In genomic region chr1:112452390-112452789, GRCm38 (mm10) we compare ENCODE assay signal across 17 mouse cellular contexts.
DNase-seq lines count a peak whose midpoint lies in the region; ATAC-seq and TF ChIP-seq lines count a peak whose summit lies in the region.
"Had no signal": no experiment of that assay in that cellular context is flagged by ENCODE, and none has a peak within 500 bp of the region (broad histone marks: within the 10 kb centered on the region; RNA-seq: fewer than 3 reads in every experiment).

No protein-coding gene starts in this region.

- TF ChIP-seq CTCF in layer of hippocampus, adult 2 months (conservative IDR thresholded peaks at IDR 0.05) = peak; percentile 56
- no peak for TF ChIP-seq CTCF in ES-Bruce4 (IDR thresholded peaks at IDR 0.05; ENCODE audit: low read depth, low read length)
- peak; percentile 26; the same call in 1 of the 2 replicates for TF ChIP-seq CTCF in cortical plate, adult 2 months (IDR thresholded peaks at IDR 0.05; ENCODE audit: extremely low read depth, insufficient read depth, low read length)

- no peaks in the 10 kb centered on the region for H3K27me3 ChIP-seq in ES-Bruce4 (ENCODE audit: control insufficient read depth, insufficient read depth, low read length, poor library complexity, severe bottlenecking)
- H3K27me3 ChIP-seq in heart, embryonic 12.5 days (replicated peaks) = no peaks in the 10 kb centered on the region
- H3K27me3 ChIP-seq: embryonic facial prominence, embryonic 15.5 days; forebrain, embryonic 15.5 days; intestine, embryonic 15.5 days had no signal

- H3K9ac ChIP-seq in ES-Bruce4 (ENCODE audit: low read depth, poor library complexity, severe bottlenecking) = no peak overlapping the region
- H3K9ac ChIP-seq in heart, embryonic 12.5 days = no peak overlapping the region
- H3K9ac ChIP-seq: embryonic facial prominence, embryonic 15.5 days; forebrain, embryonic 15.5 days; intestine, embryonic 15.5 days had no signal

- peaks cover 4% of the 10 kb centered on the region; the same call in 1 of the 2 replicates for H3K9me3 ChIP-seq in ES-Bruce4 (replicated peaks; ENCODE audit: control insufficient read depth, insufficient read depth, low read length, poor library complexity, severe bottlenecking)
- H3K9me3 ChIP-seq in heart, embryonic 12.5 days (replicated peaks) = no peaks in the 10 kb centered on the region
- H3K9me3 ChIP-seq: embryonic facial prominence, embryonic 15.5 days; forebrain, embryonic 15.5 days; intestine, embryonic 15.5 days had no signal

- H3K4me1 ChIP-seq in ES-Bruce4 (ENCODE audit: control insufficient read depth, insufficient read depth, low read length) = no peaks in the 10 kb centered on the region
- H3K4me1 ChIP-seq in cortical plate, adult 2 months (ENCODE audit: control insufficient read depth, insufficient read depth, low read length) = no peaks in the 10 kb centered on the region
- no peaks in the 10 kb centered on the region for H3K4me1 ChIP-seq in heart, embryonic 12.5 days (replicated peaks)
- H3K4me1 ChIP-seq: embryonic facial prominence, embryonic 15.5 days; forebrain, embryonic 15.5 days; intestine, embryonic 15.5 days had no signal

- H3K4me2 ChIP-seq in heart, embryonic 12.5 days = no peak overlapping the region
- H3K4me2 ChIP-seq: embryonic facial prominence, embryonic 15.5 days; forebrain, embryonic 15.5 days; heart, embryonic 11.5 days; intestine, embryonic 15.5 days had no signal

- TF ChIP-seq EP300 in ES-Bruce4 (IDR thresholded peaks at IDR 0.05; ENCODE audit: insufficient read depth, low read depth, low read length) = no peak

- no peak for ATAC-seq in heart, embryonic 12.5 days (ENCODE audit: insufficient number of reproducible peaks, low FRiP score)
- ATAC-seq: intestine, embryonic 15.5 days; lung, postnatal 0 days had no signal

- H3K36me3 ChIP-seq in ES-Bruce4 (ENCODE audit: control insufficient read depth, insufficient read depth, low read length, poor library complexity, severe bottlenecking) = no peaks in the 10 kb centered on the region
- H3K36me3 ChIP-seq in heart, embryonic 12.5 days = no peaks in the 10 kb centered on the region
- H3K36me3 ChIP-seq: embryonic facial prominence, embryonic 15.5 days; forebrain, embryonic 15.5 days; G1E; intestine, embryonic 15.5 days had no signal

- H3K4me3 ChIP-seq in layer of hippocampus, adult 2 months = no peak overlapping the region
- H3K4me3 ChIP-seq in ES-Bruce4 (ENCODE audit: low read depth, low read length) = no peak overlapping the region
- H3K4me3 ChIP-seq in cortical plate, adult 2 months (ENCODE audit: insufficient read depth, low read length) = no peak overlapping the region
- H3K4me3 ChIP-seq in heart, embryonic 12.5 days = no peak overlapping the region
- H3K4me3 ChIP-seq: embryonic facial prominence, embryonic 15.5 days; forebrain, embryonic 15.5 days; intestine, embryonic 15.5 days had no signal

- peak; percentile 26 for DNase-seq in cerebellum, postnatal 10 days
- no peak for DNase-seq in cerebellum, adult 11 months
- no peak for DNase-seq in layer of hippocampus, adult 2 months (ENCODE audit: low spot score in 2 of 2)
- DNase-seq in layer of hippocampus, adult 11-12 months (ENCODE audit: low spot score) = no peak
- no peak for DNase-seq in right cerebral cortex, postnatal 4 days
- DNase-seq: gastrocnemius, postnatal 25 days; heart, postnatal 4 days; kidney, postnatal 4 days had no signal

- TF ChIP-seq POLR2A in ES-Bruce4 (IDR thresholded peaks at IDR 0.05; ENCODE audit: insufficient read depth, low read length) = no peak
- no peak for TF ChIP-seq POLR2A in cortical plate, adult 2 months (IDR thresholded peaks at IDR 0.05; ENCODE audit: extremely low read depth, insufficient read depth, low read length)

- H3K27ac ChIP-seq in layer of hippocampus, adult 2 months = no peak overlapping the region
- 0 out of 2 replicates have a peak overlapping the region, but pooled peaks have one; percentile 38 for H3K27ac ChIP-seq in ES-Bruce4 (ENCODE audit: insufficient read depth, low read length)
- H3K27ac ChIP-seq in cortical plate, adult 2 months (ENCODE audit: insufficient read depth, low read length) = no peak overlapping the region
- H3K27ac ChIP-seq in heart, embryonic 12.5 days (ENCODE audit: poor library complexity, severe bottlenecking) = no peak overlapping the region
- H3K27ac ChIP-seq: embryonic facial prominence, embryonic 15.5 days; forebrain, embryonic 15.5 days; intestine, embryonic 15.5 days had no signal

Comparison
In these comparisons a context has a peak if more than half of its experiments do, and no peak if none do; other contexts are left out.
1. DNase-seq: peak in cerebellum, postnatal 10 days (2 of 2); none in cerebellum, adult 11 months (single experiment), layer of hippocampus, adult 2 months (0 of 2), layer of hippocampus, adult 11-12 months (single experiment) and right cerebral cortex, postnatal 4 days (single experiment).